Mouse (Mus musculus): ENCODE results near the gene Lrrc7.

DNA sequence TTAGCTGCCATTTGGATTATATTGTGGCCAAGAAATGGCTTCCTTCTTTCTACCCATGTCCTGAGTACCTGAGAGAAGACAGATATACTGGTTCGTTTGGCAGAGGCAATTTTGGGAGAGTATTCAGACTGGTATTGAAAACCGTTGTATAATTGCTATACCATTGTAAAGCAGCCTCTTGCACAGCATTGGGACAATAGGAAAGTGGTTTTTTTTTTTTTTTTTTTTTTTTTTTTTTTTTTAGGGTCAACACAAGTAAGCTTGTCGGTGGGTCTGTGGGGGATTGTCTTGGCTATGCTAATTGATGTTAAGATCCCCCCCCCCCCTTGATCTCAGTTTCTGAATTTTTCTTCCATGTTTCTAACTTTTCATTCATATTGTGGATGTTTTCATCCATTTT lies 523.9 kb downstream of the Lrrc7 start:
- TF ChIP-seq CTCF (IDR thresholded peaks at IDR 0.05; ENCODE audit: insufficient read depth, low read length) (no peak), POLR2A (IDR thresholded peaks at IDR 0.05; ENCODE audit: borderline replicate concordance, extremely low read depth, low read depth, low read length) (no peak)

All from lung, adult 2 months (tissue).